Mouse (Mus musculus) lung, adult 2 months (tissue): Measurements from ENCODE around the gene Rtkn2.

Experiments used
- CTCF ChIP-seq: fragments of 200-500 bp; IDR thresholded peaks from 2 replicates; pipeline ENCODE4 v1.5.1; 2011; ENCODE audit warnings: mild to moderate bottlenecking, low read length, control low read depth; ENCODE audit not compliant: insufficient read depth
- POLR2A ChIP-seq: fragments of 200-500 bp; IDR thresholded peaks from 2 replicates; pipeline ENCODE4 v1.6.1; 2011; ENCODE audit warnings: low read depth, mild to moderate bottlenecking, control low read depth, low read length, borderline replicate concordance; ENCODE audit errors: extremely low read depth

DNA sequence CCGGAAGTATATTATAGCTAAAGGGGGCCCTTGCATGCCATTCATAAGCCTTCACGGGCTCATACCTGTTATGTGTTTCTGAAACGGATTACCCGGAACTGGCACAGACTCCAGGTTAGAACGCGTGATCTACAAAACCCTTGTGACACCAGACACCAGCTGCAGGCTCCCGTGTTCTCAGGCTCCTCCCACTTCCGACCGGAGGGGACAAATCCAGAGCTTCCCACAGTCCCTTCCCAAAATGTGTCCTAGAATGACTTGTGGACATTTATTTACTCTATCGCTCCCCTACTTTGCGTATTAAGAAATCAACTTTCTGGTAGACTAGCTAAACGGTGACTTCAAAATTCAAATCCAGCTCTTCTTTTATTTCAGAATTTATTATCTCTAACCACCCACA is 94.9 kb downstream of the Rtkn2 start:
- TF ChIP-seq CTCF (no peak), POLR2A (no peak)
